Mouse (Mus musculus) testis, adult 2 months (tissue): ENCODE measurements around the gene Thra.

Source experiments
- CTCF ChIP-seq: fragments of 200-500 bp; IDR thresholded peaks from 2 replicates; pipeline ENCODE4 v1.5.1; 2012; ENCODE audit warnings: low read depth, mild to moderate bottlenecking, inconsistent platforms, low read length, moderate library complexity; ENCODE audit not compliant: control insufficient read depth, insufficient read depth, insufficient replicate concordance
- POLR2A ChIP-seq: fragments of 200-500 bp; IDR thresholded peaks from 2 replicates; pipeline ENCODE4 v1.6.1; 2012; ENCODE audit warnings: low read depth, mild to moderate bottlenecking, inconsistent platforms, low read length, moderate library complexity; ENCODE audit not compliant: control insufficient read depth

- TF ChIP-seq CTCF, result no peak
- no peak for TF ChIP-seq POLR2A
These were observed 2.0 kb upstream of the Thra start for GRCm38 (mm10) chr11:98738428-98738911.
